Comparison of ENCODE assay signal across 12 mouse cellular contexts in the genomic region with DNA sequence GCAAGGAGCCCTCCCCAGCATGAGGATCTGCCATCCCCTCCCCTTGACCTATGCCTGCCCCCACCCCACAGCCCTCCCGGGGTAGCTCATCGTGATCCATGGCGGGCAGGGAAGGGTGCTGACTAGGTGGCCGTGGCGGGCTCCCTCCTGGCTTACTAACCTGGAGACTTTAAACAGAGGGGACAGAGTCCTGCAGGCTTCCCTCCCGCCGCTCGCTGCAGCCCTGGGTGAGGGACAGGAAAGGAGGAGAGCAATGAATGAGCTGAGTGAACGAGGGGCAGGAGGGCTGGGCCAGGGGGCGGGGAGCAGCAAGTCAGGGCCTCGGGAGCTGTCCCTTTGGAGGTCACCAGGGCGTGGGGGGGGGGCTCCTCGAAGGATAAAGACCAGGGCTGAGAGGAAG. TPM values are rescaled to one million over a fixed set of nuclear protein-coding genes. Genes with fewer than 3 reads are reported as not detected.
DNase-seq lines count a peak whose midpoint lies in the region; ATAC-seq lines count a peak whose summit lies in the region.
"Had no signal": no experiment of that assay in that cellular context is flagged by ENCODE, and none has a peak within 500 bp of the region (broad histone marks: within the 10 kb centered on the region; RNA-seq: fewer than 3 reads in every experiment).

No protein-coding gene starts in this region.

- no peak for ATAC-seq in kidney, embryonic 14.5 days (ENCODE audit: low FRiP score, low TSS enrichment)
- ATAC-seq in kidney, embryonic 16.5 days (ENCODE audit: low FRiP score, low TSS enrichment): no peak; the same call in 1 of the 2 replicates
- no peak for ATAC-seq in hindbrain, embryonic 16.5 days
- ATAC-seq in midbrain, embryonic 13.5 days: no peak

- no peaks in the 10 kb centered on the region for H3K9me3 ChIP-seq in kidney, embryonic 14.5 days (ENCODE audit: control insufficient read depth, low read length)
- no peaks in the 10 kb centered on the region for H3K9me3 ChIP-seq in kidney, embryonic 16.5 days (ENCODE audit: low read length)
- no peaks in the 10 kb centered on the region for H3K9me3 ChIP-seq in hindbrain, embryonic 16.5 days (ENCODE audit: control insufficient read depth, low read length)
- no peaks in the 10 kb centered on the region for H3K9me3 ChIP-seq in midbrain, embryonic 13.5 days
- H3K9me3 ChIP-seq: G1E; heart, embryonic 15.5 days had no signal

- peaks cover 46% of the 10 kb centered on the region for H3K27me3 ChIP-seq in kidney, embryonic 14.5 days (ENCODE audit: control insufficient read depth, insufficient read depth, low read length)
- peaks cover 57% of the 10 kb centered on the region for H3K27me3 ChIP-seq in kidney, embryonic 16.5 days (ENCODE audit: insufficient read depth, low read length)
- H3K27me3 ChIP-seq in hindbrain, embryonic 16.5 days (replicated peaks; ENCODE audit: control insufficient read depth, insufficient read depth, low read length): no peaks in the 10 kb centered on the region
- H3K27me3 ChIP-seq in midbrain, embryonic 13.5 days: no peaks in the 10 kb centered on the region

- no peak overlapping the region for H3K4me3 ChIP-seq in kidney, embryonic 14.5 days (ENCODE audit: low read length)
- no peak overlapping the region for H3K4me3 ChIP-seq in kidney, embryonic 16.5 days (ENCODE audit: low read length)
- H3K4me3 ChIP-seq in hindbrain, embryonic 16.5 days (ENCODE audit: low read length): no peak overlapping the region
- 0 out of 2 replicates have a peak overlapping the region, but pooled peaks have one; percentile 1 for H3K4me3 ChIP-seq in midbrain, embryonic 13.5 days (replicated peaks)
- H3K4me3 ChIP-seq: heart, embryonic 15.5 days had no signal

- no peak overlapping the region; the same call in 1 of the 2 replicates for H3K4me2 ChIP-seq in kidney, embryonic 14.5 days (replicated peaks; ENCODE audit: low read depth, low read length)
- H3K4me2 ChIP-seq in kidney, embryonic 16.5 days (replicated peaks; ENCODE audit: low read depth, low read length): no peak overlapping the region
- H3K4me2 ChIP-seq in hindbrain, embryonic 16.5 days (ENCODE audit: low read length): no peak overlapping the region
- H3K4me2 ChIP-seq in midbrain, embryonic 13.5 days (replicated peaks): peak overlapping the region; percentile 30
- H3K4me2 ChIP-seq: heart, embryonic 15.5 days had no signal

- peaks cover 13% of the 10 kb centered on the region; the same call in 1 of the 2 replicates for H3K4me1 ChIP-seq in kidney, embryonic 14.5 days (ENCODE audit: control insufficient read depth, insufficient read depth, low read length)
- peaks cover 34% of the 10 kb centered on the region for H3K4me1 ChIP-seq in kidney, embryonic 16.5 days (ENCODE audit: insufficient read depth, low read length)
- peaks cover 76% of the 10 kb centered on the region for H3K4me1 ChIP-seq in hindbrain, embryonic 16.5 days (ENCODE audit: control insufficient read depth, insufficient read depth, low read depth, low read length)
- H3K4me1 ChIP-seq in midbrain, embryonic 13.5 days (replicated peaks): peaks cover 97% of the 10 kb centered on the region

- H3K36me3 ChIP-seq in kidney, embryonic 14.5 days (ENCODE audit: control insufficient read depth, insufficient read depth, low read length): no peaks in the 10 kb centered on the region
- no peaks in the 10 kb centered on the region for H3K36me3 ChIP-seq in kidney, embryonic 16.5 days (ENCODE audit: insufficient read depth, low read length)
- H3K36me3 ChIP-seq in hindbrain, embryonic 16.5 days (ENCODE audit: control insufficient read depth, insufficient read depth, low read length): no peaks in the 10 kb centered on the region
- no peaks in the 10 kb centered on the region for H3K36me3 ChIP-seq in midbrain, embryonic 13.5 days
- H3K36me3 ChIP-seq: G1E; heart, embryonic 15.5 days had no signal

- no peak overlapping the region for H3K27ac ChIP-seq in kidney, embryonic 14.5 days (ENCODE audit: low read depth, low read length)
- H3K27ac ChIP-seq in kidney, embryonic 16.5 days (ENCODE audit: low read length): no peak overlapping the region
- no peak overlapping the region for H3K27ac ChIP-seq in hindbrain, embryonic 16.5 days (ENCODE audit: low read depth, low read length)
- no peak overlapping the region for H3K27ac ChIP-seq in midbrain, embryonic 13.5 days
- H3K27ac ChIP-seq: heart, embryonic 15.5 days; liver, embryonic 14.5 days had no signal

- 5% methylated on average over 13 of the region's 13 CpGs for WGBS in kidney, embryonic 14.5 days
- 7% methylated on average over 13 of the region's 13 CpGs for WGBS in kidney, embryonic 16.5 days
- WGBS in hindbrain, embryonic 16.5 days: 8% methylated on average over 13 of the region's 13 CpGs
- WGBS in midbrain, embryonic 13.5 days: 6% methylated on average over 13 of the region's 13 CpGs

- DNase-seq in cerebellum, adult 11 months: peak; percentile 26
- DNase-seq in cerebellum, adult 8-10 months: no peak
- no peak for DNase-seq in ovary, postnatal 14 days (ENCODE audit: low spot score)
- no peak for DNase-seq in adrenal gland, postnatal 36 days

- 0 out of 2 replicates have a peak overlapping the region, but pooled peaks have one; percentile 31 for H3K9ac ChIP-seq in kidney, embryonic 14.5 days (ENCODE audit: low read depth, low read length)
- H3K9ac ChIP-seq in kidney, embryonic 16.5 days (replicated peaks; ENCODE audit: low read length): no peak overlapping the region; the same call in 1 of the 2 replicates
- peak overlapping the region; percentile 5; the same call in 1 of the 2 replicates for H3K9ac ChIP-seq in hindbrain, embryonic 16.5 days (ENCODE audit: low read depth, low read length)
- H3K9ac ChIP-seq in midbrain, embryonic 13.5 days (replicated peaks): peak overlapping the region; percentile 34; the same call in 1 of the 2 replicates
- H3K9ac ChIP-seq: heart, embryonic 15.5 days; liver, embryonic 14.5 days had no signal

RNA-seq across cellular contexts. Expression of gene Srcin1, which starts 9.4 kb away (rescaled TPM):
- 0.97 and 1.1 TPM in 2 replicates for polyA plus RNA-seq in kidney, embryonic 14.5 days (2014; fragmentation: Nextera tagmentation; extraction: Ambion mirVana)
- 1.0 and 1.1 TPM in 2 replicates for polyA plus RNA-seq in kidney, embryonic 16.5 days (2015; fragmentation: Nextera tagmentation; extraction: Ambion mirVana)
- polyA plus RNA-seq in hindbrain, embryonic 16.5 days (2015; fragmentation: Nextera tagmentation; extraction: Ambion mirVana): 8.0 and 8.9 TPM in 2 replicates
- polyA plus RNA-seq in midbrain, embryonic 13.5 days (2015; fragmentation: Nextera tagmentation; extraction: Ambion mirVana): 7.0 and 8.5 TPM in 2 replicates
- total RNA-seq in adrenal gland, postnatal 36 days (2021): 10 to 100 TPM in 1 of 2 experiments, 1 to 10 TPM in 1; 6.8 to 14.5 TPM
- total RNA-seq: megakaryocyte progenitor cell, adult 5-6 weeks had no signal
